Mouse (Mus musculus): ENCODE results near the gene Hist1h2ag. TPM values are rescaled to one million over a fixed set of nuclear protein-coding genes. Genes with fewer than 3 reads are reported as not detected.
A peak's percentile ranks its signal among the peaks of the same experiment; 100 is the strongest.
"Not testable (repeated sequence)": the region's sequence is repeated elsewhere in the genome, so short reads cannot be mapped to it uniquely, and the experiment has no call there.

Hist1h2ag gene
- polyA plus RNA-seq (2016; fragmentation: Nextera tagmentation; extraction: Ambion mirVana) = 54.9 and 55.0 TPM in 2 replicates

DNA sequence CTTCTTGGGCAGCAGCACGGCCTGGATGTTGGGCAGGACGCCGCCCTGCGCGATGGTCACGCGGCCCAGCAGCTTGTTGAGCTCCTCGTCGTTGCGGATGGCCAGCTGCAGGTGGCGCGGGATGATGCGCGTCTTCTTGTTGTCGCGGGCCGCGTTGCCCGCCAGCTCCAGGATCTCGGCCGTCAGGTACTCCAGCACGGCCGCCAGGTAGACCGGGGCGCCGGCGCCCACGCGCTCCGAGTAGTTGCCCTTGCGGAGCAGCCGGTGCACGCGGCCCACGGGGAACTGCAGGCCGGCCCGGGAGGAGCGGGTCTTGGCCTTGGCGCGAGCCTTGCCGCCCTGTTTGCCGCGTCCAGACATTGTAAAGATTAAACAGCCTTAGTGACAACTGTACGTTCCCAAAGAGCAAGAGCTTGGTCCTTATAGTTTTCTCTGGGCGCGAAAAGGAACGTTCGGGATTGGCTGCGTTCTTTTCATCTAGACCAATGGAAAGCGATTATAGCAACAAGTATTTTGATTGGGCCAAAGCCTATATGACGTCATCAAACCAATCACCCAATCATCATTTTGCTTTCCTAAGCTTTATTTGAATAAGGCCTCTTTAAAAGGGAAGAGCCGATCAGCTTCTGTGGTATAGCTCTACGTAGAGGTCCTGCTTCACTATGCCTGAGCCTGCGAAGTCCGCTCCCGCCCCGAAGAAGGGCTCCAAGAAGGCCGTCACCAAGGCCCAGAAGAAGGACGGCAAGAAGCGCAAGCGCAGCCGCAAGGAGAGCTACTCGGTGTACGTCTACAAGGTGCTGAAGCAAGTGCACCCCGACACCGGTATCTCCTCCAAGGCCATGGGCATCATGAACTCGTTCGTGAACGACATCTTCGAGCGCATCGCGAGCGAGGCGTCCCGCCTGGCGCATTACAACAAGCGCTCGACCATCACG, at the start of gene Hist1h2ag, which contains the start of gene Hist1h2bj:
Gene Hist1h2ag, minus strand, starts transcription at position 377 of the 935 bp plus-strand sequence.
Gene Hist1h2bj, plus strand, starts transcription at position 647 of the 935 bp plus-strand sequence.
- DNase-seq (ENCODE audit: extremely low spot score, low spot score) = peak; percentile 90
- not testable (repeated sequence) for H3K36me3 ChIP-seq (replicated peaks); H3K9me3 ChIP-seq; H3K27me3 ChIP-seq (ENCODE audit: poor library complexity, severe bottlenecking)
- H3K4me1 ChIP-seq = peaks cover 39% of the 10 kb centered on the region
- under 1% methylated on average over 47 of the region's 80 CpGs for WGBS
- peak within 1 kb of the TSS; percentile 96 for H3K27ac ChIP-seq
- peak within 1 kb of the TSS; percentile 60 for H3K4me3 ChIP-seq

GRCm38 (mm10) chr13:22084140-22084539, 41.4 kb upstream of the Hist1h2ag start, which contains the start of gene Vmn1r188:
Gene Vmn1r188 (plus strand): TSS chr13:22084440.
- not testable (repeated sequence) for H3K9me3 ChIP-seq; DNase-seq (ENCODE audit: extremely low spot score, low spot score); H3K27ac ChIP-seq; H3K4me3 ChIP-seq; H3K27me3 ChIP-seq (ENCODE audit: poor library complexity, severe bottlenecking); H3K36me3 ChIP-seq (replicated peaks); H3K4me1 ChIP-seq
- 93% methylated on average over 1 of the region's 1 CpGs for WGBS

- H3K36me3 ChIP-seq (replicated peaks) = no peaks in the 10 kb centered on the region
- H3K4me1 ChIP-seq = no peaks in the 10 kb centered on the region
- H3K27ac ChIP-seq = no peak overlapping the region
- H3K9me3 ChIP-seq = no peaks in the 10 kb centered on the region
- 75% methylated on average over 1 of the region's 1 CpGs for WGBS
- H3K27me3 ChIP-seq (ENCODE audit: poor library complexity, severe bottlenecking) = no peaks in the 10 kb centered on the region
- H3K4me3 ChIP-seq = no peak overlapping the region
- DNase-seq (ENCODE audit: extremely low spot score, low spot score) = no peak
These were observed 20.7 kb upstream of the Hist1h2ag start for GRCm38 (mm10) chr13:22063468-22063867.

- 86% methylated on average over 1 of the region's 1 CpGs for WGBS
These were observed 18.7 kb upstream of the Hist1h2ag start for GRCm38 (mm10) chr13:22061422-22061821.

DNA sequence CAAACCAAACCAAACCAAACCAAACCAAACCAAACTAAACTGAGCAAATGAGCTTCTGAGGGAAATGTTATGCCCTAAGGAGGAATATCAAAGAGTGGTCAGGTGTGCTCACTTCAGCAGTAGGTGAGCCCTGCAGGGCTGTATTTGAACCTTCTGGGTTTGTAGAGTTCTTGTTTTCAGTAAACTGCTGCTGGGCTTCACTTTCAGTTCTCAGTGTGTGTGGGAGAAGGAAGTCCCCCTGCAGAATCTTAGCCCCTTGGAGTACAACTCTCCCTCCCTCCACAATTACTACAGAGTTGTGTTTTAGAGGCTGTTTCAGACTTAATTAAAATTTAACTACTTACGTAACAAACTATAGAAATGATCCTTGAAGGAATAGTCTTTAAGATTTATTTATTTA, 11.0 kb upstream of the Hist1h2ag start:
- 84% methylated on average over 1 of the region's 1 CpGs for WGBS
- H3K9me3 ChIP-seq = no peaks in the 10 kb centered on the region
- H3K36me3 ChIP-seq (replicated peaks) = no peaks in the 10 kb centered on the region
- H3K27me3 ChIP-seq (ENCODE audit: poor library complexity, severe bottlenecking) = no peaks in the 10 kb centered on the region
- no peak for DNase-seq (ENCODE audit: extremely low spot score, low spot score)
- no peak overlapping the region for H3K4me3 ChIP-seq
- H3K4me1 ChIP-seq = peaks cover 20% of the 10 kb centered on the region
- no peak overlapping the region for H3K27ac ChIP-seq

More at GRCm38 (mm10) chr13:22061422-22061821, 18.7 kb upstream of the Hist1h2ag start:
- no peaks in the 10 kb centered on the region for H3K4me1 ChIP-seq
- H3K27ac ChIP-seq = no peak overlapping the region
- H3K9me3 ChIP-seq = no peaks in the 10 kb centered on the region
- no peak for DNase-seq (ENCODE audit: extremely low spot score, low spot score)
- no peaks in the 10 kb centered on the region for H3K36me3 ChIP-seq (replicated peaks)
- H3K4me3 ChIP-seq = no peak overlapping the region
- H3K27me3 ChIP-seq (ENCODE audit: poor library complexity, severe bottlenecking) = no peaks in the 10 kb centered on the region

GRCm38 (mm10) chr13:22051523-22051859, 8.7 kb upstream of the Hist1h2ag start:
- 19% methylated on average over 5 of the region's 5 CpGs for WGBS

DNA sequence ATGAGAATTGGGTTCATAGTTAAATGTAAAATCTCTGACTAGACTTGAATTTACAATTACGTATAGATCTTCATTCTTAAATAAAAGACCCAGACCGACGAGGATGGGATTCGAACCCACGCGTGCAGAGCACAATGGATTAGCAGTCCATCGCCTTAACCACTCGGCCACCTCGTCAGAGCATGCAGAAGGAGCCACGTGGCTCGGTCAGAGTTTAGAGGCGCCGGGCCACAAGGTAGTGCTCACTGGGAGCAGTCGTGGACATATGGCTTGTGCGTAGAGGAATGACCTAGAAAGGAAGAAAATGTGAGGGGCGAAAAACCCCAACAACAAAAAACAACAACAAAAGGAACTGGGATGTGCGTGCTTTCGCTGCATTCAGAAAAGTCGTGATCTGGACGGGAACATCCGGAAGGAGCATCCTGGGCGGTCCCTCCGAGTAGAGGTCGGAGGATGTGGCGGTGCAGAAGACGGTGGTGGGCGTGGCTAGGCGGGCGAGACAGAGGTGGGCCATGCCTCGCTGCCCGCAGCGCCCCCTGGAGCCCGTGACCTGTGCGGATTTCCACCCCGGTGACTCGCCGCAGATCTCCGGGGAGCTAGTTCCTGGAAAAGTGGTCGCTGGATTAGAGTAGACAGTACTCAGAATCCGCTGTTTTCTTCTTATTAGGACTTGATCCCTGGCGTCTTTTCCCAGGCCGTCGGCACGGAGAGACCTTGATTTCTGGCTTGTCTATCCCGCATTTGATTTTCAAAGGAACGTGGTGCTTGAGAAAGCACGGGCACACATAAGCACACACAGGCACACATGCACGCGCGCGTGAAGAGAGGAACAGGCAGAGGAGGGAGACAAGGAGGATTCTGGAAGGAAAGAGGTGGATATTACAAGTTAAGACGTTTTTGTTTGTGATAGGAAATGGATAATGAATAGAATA, 8.1 kb upstream of the Hist1h2ag start:
- peak; percentile 95 for DNase-seq (ENCODE audit: extremely low spot score, low spot score)
- Histone ChIP-seq H3K4me3 (peak overlapping the region; percentile 61), H3K27ac (peak overlapping the region; percentile 88), H3K4me1 (peaks cover 20% of the 10 kb centered on the region), H3K36me3 (replicated peaks) (no peaks in the 10 kb centered on the region), H3K9me3 (no peaks in the 10 kb centered on the region), H3K27me3 (ENCODE audit: poor library complexity, severe bottlenecking) (no peaks in the 10 kb centered on the region)
- WGBS = under 1% methylated on average over 52 of the region's 52 CpGs

More at GRCm38 (mm10) chr13:22051523-22051859, 8.7 kb upstream of the Hist1h2ag start:
- H3K27me3 ChIP-seq (ENCODE audit: poor library complexity, severe bottlenecking) = no peaks in the 10 kb centered on the region
- no peaks in the 10 kb centered on the region for H3K9me3 ChIP-seq
- peak overlapping the region; percentile 88 for H3K27ac ChIP-seq
- peaks cover 20% of the 10 kb centered on the region for H3K4me1 ChIP-seq
- H3K4me3 ChIP-seq = peak overlapping the region; percentile 61
- no peaks in the 10 kb centered on the region for H3K36me3 ChIP-seq (replicated peaks)
- DNase-seq (ENCODE audit: extremely low spot score, low spot score) = no peak

DNA sequence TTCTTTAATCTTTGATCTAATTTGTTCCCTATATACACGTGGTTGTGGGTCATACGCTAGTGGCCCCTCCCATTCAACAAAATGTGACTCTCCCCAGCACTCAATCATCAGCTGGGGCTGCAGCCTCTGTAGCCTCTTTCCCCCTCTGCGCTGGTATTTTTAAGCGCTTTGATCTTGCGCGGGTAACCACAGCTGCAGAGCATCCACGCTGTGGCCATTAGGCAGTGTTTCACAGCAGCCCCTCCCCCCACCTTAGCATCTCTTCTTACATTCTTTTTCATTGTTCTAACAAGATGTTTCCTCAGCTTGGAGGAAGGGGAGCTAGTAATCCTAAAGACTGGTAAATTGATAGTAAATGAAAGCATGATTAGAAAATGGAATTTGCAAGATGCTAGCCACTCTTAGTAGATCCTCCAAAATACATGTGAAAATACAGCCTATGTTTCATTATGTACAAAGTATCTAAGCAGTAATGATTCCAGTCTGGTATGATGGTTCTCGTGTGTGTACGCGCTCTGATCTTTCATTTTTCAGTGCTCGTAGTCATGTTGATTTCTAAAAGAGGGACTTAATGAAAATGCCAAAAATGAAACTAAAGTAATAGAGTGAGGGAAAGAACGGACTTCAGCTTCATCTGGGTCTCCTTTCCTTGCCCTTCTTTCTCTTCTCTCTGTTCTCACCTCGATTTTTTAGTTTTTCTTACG, 7.1 kb upstream of the Hist1h2ag start:
- DNase-seq (ENCODE audit: extremely low spot score, low spot score) = peak; percentile 82
- H3K4me1 ChIP-seq = peaks cover 24% of the 10 kb centered on the region
- no peaks in the 10 kb centered on the region for H3K36me3 ChIP-seq (replicated peaks)
- WGBS = 3% methylated on average over 14 of the region's 14 CpGs
- peak overlapping the region; percentile 61 for H3K4me3 ChIP-seq
- H3K27me3 ChIP-seq (ENCODE audit: poor library complexity, severe bottlenecking) = no peaks in the 10 kb centered on the region
- peak overlapping the region; percentile 88 for H3K27ac ChIP-seq
- no peaks in the 10 kb centered on the region for H3K9me3 ChIP-seq

DNA sequence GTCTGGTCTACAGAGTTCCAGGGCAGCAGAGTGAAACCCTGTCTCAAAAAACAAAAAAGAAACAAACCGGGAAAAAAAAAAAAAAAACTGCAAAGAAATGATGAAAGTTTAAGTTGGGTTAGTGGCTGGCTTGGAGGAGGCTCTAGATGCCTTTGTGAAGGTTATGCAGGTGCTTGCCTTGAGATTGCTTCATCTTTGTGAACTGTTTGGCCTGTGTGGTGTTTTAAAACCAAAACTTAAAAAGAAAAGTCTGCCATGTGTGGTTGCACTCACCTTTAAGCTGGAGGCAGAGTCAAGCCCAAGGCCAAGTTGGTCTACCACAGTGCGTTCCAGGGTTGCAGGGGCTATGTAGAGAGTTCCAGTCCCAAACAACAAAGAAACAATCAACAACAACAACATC, 6.3 kb upstream of the Hist1h2ag start:
- Histone ChIP-seq H3K4me3 (no peak overlapping the region), H3K27me3 (ENCODE audit: poor library complexity, severe bottlenecking) (no peaks in the 10 kb centered on the region), H3K4me1 (peaks cover 33% of the 10 kb centered on the region), H3K36me3 (replicated peaks) (no peaks in the 10 kb centered on the region), H3K27ac (no peak overlapping the region), H3K9me3 (no peaks in the 10 kb centered on the region)
- WGBS = 77% methylated on average over 2 of the region's 2 CpGs
- DNase-seq (ENCODE audit: extremely low spot score, low spot score) = no peak

DNA sequence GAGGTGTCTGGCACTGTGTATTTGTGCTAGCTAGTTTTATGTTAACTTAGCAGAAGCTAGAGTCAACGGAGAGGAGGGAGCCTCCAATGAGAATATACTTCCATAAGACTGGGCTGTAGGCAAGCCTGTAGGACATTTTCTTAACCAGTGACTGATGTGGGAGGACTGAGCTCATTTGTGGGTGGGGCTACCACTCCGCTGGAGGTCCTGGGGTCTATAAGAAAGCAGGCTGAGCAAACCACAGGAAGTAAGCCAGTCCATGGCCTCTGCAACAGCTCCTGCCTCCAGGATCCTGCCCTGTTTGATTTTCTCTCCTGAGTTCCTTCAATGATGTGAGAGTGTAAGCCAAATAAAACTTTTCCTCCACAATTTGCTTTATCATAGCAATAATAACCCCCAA, 2.6 kb upstream of the Hist1h2ag start:
- no peaks in the 10 kb centered on the region for H3K36me3 ChIP-seq (replicated peaks)
- H3K4me1 ChIP-seq = peaks cover 40% of the 10 kb centered on the region
- H3K27me3 ChIP-seq (ENCODE audit: poor library complexity, severe bottlenecking) = no peaks in the 10 kb centered on the region
- H3K4me3 ChIP-seq = no peak overlapping the region
- 61% methylated on average over 2 of the region's 2 CpGs for WGBS
- DNase-seq (ENCODE audit: extremely low spot score, low spot score) = no peak
- 0 out of 2 replicates have a peak overlapping the region, but pooled peaks have one; percentile 5 for H3K27ac ChIP-seq
- no peaks in the 10 kb centered on the region for H3K9me3 ChIP-seq

DNA sequence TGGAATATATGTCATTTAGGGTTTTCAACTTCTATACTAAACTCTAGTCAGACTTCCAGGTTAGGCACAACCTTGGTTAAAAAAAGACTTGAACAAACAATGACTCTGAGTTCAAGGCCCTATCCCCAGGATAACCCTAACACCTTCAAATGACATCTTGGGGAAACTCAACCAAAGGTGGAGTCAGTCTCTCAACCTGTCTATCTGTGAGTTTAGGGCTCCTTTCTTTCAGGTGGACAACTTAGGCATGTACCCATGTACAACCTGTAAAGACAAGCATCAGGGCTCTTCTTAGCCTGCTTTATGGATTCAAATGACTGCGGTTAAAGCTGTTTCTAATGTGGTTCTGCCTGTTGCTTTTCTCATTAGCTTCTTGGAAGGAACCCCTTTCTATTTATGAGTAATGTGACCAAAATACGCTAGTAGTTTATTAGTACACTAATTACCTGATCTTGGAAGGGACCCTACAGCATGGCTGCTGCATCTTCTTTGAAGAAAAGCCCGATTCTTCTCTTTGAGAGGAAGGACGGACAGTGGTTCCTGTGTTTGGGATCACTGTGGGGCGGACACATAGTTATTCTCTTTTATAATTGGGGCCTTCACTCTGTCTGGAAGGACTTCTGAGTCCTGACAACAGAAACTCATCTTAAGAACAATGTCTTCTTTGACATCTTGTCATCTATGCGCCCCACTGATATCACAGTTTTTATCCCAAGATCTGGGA, 1.9 kb upstream of the Hist1h2ag start:
- H3K9me3 ChIP-seq = no peaks in the 10 kb centered on the region
- H3K36me3 ChIP-seq (replicated peaks) = no peaks in the 10 kb centered on the region
- peaks cover 40% of the 10 kb centered on the region for H3K4me1 ChIP-seq
- 0 out of 2 replicates have a peak overlapping the region, but pooled peaks have one; percentile 86 for H3K27ac ChIP-seq
- DNase-seq (ENCODE audit: extremely low spot score, low spot score) = no peak
- peak overlapping the region; percentile 52 for H3K4me3 ChIP-seq
- WGBS = 83% methylated on average over 6 of the region's 6 CpGs
- no peaks in the 10 kb centered on the region for H3K27me3 ChIP-seq (ENCODE audit: poor library complexity, severe bottlenecking)
